Mouse (Mus musculus) lung, adult 2 months (tissue): ENCODE measurements around the gene Golga3.

Source experiments
- CTCF ChIP-seq: fragments of 200-500 bp; IDR thresholded peaks from 2 replicates; pipeline ENCODE4 v1.5.1; 2011; ENCODE audit warnings: mild to moderate bottlenecking, low read length, control low read depth; ENCODE audit not compliant: insufficient read depth
- POLR2A ChIP-seq: fragments of 200-500 bp; IDR thresholded peaks from 2 replicates; pipeline ENCODE4 v1.6.1; 2011; ENCODE audit warnings: low read depth, mild to moderate bottlenecking, control low read depth, low read length, borderline replicate concordance; ENCODE audit errors: extremely low read depth

GRCm38 (mm10) chr5:110176362-110177020, at the start of gene Golga3:
- TF ChIP-seq POLR2A, result peak; percentile 68; the same call in 1 of the 2 replicates
- TF ChIP-seq CTCF, result no peak
